Mouse (Mus musculus) testis, postnatal 14 days (tissue): ENCODE data around the gene Sacs.
"Not testable (repeated sequence)": the region's sequence is repeated elsewhere in the genome, so short reads cannot be mapped to it uniquely, and the experiment has no call there.

ENCODE experiments used
- DNase-seq: peaks from one replicate; pipeline ENCODE4 v3.0.0; 2021; ENCODE audit warnings: low spot score

Sacs gene

DNA sequence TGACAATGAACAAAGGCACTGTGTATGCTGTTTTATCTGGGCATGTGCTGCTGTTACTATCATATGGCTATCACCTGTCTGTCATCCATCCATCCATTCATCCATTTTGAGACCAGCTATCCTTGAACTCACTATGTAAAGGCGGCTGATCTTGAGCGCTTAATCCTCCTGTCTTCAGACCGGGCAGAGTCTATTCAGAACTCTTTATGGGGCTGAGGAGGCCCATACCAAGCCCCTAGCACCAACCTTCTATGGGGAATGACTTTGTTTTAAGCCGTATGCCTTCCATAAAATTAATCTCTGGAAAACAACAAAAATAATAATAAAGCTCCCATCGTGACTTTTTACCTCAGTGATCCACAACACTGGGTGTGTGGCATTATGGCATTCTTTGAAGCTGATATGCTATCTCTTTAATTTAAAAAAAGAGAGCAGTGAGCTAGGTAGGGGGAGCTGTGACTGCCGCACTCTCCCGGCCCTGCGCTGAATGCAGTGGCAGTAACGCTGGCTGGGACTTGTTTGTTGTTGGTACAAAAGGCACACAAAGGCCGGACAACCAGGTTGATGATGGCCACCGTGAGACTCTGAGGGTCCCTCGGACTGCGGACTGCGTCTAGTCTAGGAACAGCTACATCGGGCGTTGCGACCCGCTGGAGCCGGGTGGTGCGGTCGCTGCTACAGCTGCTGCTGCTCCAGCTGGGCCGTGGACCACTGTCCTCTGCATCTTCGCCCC is at the start of gene Sacs:
Sacs (plus strand) TSS at position 464 of the 733 bp plus-strand sequence.
- no peak for DNase-seq

DNA sequence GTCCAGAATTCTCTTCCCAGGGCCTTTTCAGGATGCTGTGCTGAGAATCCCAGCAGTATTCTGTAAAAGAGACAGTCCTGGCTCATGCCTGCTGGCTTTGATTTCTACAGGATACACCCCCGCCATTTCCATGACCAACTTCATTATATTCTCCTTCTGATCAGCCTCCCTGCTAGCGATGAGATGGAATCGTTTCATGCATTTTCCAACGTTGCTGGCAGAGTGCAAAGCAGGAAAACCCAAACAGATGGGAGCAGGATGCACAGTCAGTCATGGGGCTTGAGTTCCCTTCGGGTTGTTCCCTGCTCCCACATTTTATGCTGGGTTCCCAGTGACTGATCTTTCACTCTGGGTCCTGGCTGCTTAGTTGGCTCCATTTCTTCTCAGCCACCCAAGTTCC is 47.3 kb upstream of the Sacs start:
- no peak for DNase-seq

DNA sequence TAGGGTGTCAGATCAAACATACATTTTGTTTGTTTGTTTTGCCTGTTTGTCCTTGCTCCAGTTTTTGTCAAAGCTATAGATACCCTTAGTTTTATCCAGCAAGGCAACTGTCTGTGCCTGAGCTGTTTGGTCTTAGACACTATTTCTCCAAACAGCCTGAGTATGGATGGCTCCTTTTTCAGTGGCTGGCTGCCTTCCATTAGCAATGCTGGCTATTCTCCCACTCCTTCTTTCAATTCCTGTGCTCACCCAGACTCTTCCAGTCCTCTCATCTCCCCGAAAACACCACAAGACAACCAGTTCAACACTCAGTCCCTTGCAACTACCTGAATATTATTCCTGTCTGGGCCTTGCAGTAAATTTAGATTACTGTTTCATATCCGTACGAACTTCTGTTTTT is 46.2 kb upstream of the Sacs start:
- DNase-seq, result no peak

DNA sequence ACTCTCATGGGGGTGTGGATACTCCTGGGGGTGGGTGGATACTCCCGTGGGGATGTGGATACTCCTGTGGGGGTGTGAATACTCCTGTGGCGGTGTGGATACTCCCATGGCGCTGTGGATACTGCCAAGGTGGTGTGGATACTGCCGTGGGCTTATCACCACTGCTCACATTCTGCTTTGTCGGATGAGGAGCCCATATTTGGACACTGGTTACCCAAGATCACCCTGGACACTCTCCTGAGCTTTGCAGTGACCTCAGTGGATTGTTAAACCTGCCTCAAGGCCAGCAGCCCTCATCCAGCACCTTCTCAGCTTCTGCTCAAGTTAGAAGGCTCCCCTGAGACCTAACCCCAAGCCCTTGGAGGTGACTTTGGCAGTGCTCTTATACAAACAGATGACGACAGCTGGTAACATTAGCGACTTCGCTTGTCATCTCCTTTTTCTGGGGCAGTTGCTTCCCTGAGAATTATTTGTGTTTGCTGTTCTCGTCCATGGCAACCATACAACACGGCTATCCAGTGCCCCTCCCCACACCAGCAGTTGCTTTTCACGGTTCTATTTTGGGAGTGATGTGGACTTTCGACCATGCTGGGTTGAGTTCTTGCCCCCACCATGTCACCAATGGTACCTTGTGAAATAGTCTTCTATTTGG is 40.2 kb upstream of the Sacs start:
- DNase-seq, result no peak

DNA sequence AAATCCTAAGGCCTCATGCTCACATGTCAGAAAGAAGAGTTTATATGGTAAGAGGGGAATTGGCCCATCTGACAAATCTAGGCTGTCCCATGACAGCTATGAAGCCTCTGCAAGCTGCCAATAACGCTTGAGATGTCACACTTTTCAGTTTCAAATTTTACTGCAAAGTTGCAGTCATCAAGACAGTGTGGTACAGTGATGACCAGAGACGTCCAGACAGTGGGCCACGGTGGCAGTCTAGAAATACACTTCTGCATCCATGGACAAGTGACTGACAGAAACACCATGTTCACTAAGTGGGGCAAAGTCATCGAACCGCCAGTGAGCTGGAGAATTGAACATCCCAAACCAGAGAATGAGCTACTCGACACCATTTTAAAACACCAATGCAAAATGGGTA is 37.5 kb upstream of the Sacs start:
- DNase-seq, result no peak

DNA sequence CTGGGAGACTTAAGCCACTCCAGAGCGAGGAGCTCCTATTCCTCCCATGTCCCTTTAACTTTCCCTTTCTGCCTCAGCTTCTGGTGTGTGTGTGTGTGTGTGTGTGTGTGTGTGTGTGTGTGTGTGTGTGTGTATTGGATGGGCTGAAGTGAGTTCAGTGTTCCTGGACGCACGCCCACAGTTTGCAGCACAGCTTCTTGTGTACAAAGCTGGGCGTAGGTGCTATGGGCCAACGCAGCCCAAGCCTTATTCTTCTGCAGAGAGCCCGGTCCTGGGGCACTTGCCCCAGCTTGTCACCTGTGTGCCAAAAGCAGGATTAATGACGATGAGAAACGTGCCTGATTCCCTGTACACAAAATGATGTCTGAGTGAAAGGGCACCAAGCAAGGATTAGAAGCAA is 31.9 kb upstream of the Sacs start:
- DNase-seq, result no peak

DNA sequence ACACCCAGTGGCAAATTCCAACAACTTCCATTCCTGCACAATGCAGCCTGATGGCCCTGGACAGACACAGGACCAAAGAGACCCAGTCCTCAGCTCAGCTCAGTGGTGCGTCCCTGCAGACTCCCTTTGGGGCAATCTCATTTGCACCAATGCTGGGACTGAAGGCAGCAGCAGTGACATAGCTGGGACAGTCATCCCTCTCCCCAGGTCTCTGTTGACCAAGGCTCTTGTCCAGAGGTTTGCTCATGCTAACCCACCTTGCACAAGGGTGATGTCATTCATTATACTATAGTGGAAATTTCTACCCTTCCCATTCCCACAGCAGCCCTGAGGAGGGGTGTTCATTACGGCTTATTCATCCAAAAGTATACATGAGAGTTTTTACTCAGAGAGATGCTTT is 29.6 kb upstream of the Sacs start:
- DNase-seq, result no peak

DNA sequence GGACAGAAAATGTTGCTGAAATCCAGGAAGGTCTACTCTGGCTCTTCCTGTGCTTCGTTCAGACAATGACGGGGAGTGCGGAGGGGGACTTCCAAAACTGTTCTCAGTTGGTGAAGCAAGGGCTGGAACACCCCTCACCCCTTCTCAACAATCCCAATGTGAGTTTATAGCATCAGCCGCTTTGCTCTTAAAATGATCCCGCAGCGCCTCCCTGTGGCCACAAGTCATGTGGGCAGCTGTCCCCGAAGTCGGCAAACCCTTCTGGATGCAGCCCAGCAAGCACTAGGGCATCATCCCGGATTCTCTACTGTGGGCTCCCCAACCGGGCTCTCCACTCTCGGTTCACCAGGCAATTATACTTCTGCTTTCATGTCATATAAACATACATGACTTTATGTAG is 25.9 kb upstream of the Sacs start:
- DNase-seq, result peak; percentile 68

DNA sequence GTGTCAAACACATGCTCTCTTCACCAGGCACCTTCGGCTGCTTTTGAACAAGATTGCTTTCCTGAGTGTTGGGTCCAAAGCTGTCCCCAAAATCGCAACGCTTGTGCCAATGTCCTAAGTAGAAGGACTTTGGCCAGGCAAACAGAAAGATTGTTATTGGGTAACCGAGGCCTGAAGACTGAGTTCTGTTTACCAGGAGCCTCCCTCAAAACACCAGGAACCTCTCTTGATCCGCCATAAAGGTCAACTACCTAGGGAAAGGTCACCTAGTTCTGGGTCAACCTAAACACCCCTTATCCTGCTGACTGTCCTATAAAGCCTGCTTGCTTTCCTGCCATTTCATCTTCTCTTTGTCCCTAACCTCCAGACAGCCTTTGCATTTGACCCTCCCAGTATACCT is 13.5 kb upstream of the Sacs start:
- DNase-seq, result no peak

DNA sequence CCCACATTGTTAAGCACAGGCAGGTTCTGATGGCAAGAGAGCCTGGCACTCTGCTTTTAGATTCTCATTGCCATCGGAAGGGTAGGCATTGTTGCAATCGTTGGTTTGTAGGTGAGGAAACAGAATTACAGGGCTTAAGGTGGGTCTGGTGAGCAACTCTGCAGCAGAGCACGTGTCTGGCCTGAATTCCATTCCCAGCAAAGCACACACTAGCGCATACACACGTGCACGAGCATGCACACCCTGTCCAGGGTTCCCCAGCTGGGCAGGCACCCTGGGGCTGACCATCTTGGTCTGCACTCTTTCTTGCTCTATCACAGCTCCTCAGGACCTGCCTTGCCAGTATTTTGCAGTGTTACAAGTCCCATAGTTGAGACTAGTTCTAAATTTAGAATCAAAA is 13.1 kb upstream of the Sacs start:
- DNase-seq, result no peak

DNA sequence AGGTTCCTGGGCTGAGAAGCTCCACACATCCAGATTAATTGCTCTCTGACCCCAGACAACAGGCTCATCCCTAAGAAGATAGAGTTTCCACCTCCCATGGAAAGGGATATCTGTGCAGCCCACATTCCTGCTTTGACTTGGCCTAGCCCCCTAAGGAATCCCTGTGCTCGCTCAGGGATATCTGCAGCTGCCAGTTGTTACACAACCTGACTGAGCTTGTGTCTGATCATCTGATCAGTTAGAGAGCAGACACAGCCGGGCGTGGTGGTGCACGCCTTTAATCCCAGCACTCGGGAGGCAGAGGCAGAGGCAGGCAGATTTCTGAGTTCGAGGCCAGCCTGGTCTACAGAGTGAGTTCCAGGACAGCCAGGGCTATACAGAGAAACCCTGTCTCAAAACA is 10.9 kb upstream of the Sacs start:
- not testable (repeated sequence) for DNase-seq

DNA sequence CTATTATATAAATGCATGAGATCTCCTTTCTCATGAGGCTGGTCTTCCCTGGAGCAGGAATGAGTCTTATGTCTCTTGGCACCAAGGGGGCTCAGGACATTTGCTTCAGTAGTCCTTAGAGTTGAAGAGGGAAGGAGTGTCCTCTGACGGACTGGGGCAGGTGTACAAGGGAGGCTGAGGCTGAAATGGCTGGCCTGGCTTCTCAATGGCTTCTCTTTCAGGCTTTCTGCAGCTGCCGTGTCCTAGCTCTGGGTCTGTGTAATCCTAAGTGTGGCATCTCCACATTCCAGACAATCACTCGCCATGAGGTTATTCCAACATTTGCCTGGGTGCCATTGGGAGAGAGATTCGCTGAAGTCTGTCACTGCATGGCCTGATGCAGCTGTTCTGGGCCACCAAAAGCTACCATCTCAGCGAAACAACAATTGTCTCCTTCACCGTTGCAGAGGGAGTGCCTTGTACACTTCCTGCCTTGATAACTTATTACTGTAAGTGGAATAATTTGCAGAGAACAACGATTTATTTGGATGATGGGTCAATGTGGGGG is 9.2 kb upstream of the Sacs start:
- no peak for DNase-seq

DNA sequence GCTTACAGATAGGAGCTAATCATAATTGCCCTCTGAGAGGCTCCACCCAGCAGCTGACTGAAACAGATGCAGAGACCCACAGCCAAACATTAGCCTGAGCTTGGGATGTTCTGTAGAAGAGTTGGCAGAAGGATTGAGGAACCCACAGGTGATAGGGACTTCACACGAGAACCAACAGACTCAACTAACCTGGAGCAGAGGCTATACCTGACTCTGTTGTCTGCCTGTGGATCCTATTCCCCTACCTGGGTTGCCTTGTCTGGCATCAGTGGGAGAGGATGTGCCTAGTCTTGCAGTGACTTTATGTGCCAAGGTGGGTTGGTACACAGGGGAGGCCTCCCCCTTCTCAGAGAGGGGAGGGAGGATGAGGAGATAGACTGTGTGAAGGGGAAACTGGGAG is 5.7 kb upstream of the Sacs start:
- DNase-seq, result no peak

DNA sequence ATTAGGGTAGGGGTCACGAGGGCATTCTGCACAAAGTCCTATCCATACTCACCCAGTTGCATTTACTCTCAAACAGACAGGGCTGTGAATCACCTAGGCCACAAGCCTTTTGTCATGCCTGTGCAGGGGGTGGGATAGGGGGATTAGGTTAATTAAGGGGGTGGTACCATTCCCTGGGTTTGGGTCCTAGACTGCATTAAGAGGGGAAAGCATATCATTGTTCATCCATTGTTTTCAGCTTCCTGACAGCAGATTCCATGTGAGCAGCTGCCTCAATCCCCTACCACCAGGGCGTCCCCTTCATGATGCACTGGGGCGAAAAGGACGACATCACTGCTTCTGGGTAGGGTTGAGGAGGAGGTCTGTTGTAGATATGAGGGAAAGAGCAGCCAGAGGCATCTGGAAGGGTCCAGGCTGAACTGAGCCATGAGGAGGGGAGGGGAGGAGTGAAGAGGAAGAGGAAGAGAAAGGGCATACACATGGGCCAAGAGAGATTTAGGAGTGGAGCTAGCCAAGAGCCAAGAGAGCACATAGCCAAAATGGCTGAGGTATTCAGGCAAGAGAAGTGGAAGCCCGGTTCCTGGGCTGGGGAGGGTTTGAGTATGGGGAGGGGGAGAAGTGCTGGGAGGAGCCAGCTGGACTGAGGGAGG is 3.8 kb upstream of the Sacs start:
- no peak for DNase-seq

DNA sequence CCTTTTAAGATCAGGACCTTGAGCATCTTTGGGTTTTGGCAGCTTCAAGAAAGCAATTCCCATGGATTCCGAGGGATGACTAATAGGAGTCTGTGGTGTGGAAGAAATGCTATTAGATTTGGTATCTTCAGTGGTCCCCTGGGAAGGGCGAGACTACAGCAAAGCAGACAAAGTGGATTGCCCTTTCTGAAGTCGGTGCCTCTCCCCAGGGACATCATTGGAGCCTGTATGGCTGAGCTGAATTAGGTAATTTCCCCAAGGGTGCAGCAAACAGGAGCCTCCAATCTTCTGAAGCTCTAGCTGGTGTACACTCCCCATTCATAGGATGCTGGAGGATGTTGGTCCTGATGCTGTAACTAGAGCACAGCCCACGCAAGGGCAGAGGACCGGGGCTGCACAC is 847 bp upstream of the Sacs start:
- DNase-seq, result no peak

DNA sequence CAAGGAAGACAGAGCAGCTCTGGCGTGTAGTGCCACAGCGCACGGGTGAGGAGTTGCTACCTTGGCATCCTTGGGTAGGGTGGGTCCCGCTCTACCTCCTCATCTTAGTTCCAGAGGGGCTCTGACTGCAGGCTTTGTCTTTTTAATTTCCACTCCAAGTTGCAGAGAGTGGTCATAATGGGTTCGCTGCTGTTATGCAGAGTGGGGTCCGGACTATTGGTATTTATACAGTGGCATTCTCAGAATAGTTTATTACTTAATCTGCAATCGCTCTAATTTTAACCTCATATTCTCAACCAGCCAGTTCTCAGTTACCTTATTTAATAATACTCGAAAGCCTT is 440 bp downstream of the Sacs start:
- DNase-seq, result no peak

DNA sequence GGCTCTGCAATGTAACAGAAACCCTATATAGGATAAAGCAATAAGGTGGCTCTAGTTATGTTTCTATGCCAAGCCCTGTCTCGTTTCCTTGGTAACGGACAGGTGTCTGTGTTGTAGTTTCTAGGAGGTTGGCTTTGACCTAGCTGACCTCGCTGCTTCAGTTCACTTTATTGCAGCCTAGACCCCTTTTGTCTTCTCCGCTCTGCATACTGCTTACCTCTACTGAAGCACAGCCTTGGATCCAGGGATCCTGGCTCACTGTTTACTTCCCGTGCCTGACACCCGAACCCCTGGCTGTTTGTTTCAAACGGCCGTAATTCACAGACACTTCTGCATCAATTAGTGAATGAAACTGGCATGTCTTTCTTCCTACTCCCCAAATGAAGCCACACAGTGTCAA is 5.1 kb downstream of the Sacs start:
- no peak for DNase-seq

DNA sequence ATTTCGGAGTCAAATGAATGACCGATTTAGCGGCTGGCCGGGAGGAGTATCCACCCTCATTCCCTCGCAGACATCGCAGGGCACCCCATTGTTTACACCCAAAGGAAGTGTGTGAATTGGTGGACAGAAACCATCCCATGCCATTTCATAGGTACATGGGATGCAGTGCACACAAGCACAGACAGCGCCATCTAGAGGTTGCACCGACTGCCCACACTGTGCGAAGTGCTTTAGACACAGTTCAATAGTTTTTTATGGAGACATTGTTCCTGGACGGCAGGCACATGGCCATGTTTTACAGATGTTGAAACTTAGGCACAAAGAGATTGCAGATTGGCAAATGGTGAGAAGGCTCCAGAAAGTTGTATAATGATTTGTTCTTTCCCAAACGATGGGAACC is 5.6 kb downstream of the Sacs start:
- peak; percentile 35 for DNase-seq

DNA sequence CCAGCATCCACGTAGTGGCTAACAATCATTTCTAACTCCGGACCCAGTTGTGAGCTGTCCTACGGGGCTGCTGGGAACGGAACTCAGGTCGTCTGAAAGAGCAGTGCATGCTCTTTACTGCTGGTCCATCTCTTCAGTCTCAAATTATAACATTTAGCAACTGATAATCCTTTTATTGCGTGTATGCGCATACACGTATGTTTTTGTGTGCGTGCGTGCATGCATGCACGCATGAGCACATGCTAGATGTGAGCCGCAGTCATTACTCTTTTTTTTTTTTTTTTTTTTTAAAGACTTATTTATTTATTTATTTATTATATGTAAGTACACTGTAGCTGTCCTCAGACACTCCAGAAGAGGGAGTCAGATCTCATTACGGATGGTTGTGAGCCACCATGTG is 12.2 kb downstream of the Sacs start:
- DNase-seq, result not testable (repeated sequence)

DNA sequence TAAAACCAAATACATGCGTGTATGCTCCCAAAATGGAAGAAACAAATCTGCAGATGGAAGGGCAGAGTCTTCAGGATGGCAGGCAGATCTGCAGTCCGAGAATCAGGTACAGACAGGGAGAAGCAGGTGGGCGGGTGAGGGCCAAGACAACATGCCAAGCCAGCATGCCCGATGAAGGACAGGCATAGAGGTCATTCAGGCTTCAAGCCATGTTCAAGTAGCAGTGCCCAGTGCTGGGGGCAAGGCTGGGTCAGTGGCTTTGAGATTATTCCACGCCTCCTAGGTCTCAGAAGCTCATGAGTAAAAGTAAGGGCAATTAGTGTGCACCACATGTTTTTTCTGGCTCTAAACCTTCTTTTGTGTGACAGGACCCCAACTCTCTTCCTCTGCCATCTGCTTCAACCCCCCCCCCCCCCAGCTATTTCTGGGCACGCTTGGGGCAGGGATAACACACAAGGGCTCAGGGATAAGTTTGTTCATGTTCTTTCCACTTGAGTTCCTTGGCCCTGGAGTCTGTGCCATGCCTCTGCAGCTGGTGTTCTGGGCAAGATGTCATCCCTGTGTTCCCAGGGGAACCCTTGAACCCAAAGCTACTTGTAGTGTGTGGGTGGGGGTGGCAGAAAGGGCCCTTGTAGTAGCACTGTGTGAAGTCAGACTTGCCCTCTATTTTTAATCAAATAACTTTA is 16.8 kb downstream of the Sacs start:
- DNase-seq, result no peak

DNA sequence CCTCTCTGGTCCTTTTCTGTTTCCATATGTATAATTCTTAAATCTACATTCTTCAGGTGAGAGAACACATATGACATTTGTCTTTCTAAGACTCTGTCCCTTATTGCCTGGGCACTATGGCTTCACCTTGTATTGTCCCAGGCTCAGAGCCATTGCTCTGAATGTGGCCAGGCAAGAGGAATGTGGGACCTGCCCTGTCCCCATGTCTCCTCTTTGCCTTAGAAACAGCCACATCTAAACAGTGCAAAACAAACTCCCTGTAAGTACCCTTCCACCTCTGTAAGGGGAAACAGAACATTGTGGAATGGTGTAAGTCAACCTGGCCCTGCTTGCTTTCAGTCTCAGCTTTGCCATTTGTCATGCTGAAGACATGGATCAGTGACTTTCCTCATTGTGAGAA is 17.4 kb downstream of the Sacs start:
- no peak for DNase-seq

DNA sequence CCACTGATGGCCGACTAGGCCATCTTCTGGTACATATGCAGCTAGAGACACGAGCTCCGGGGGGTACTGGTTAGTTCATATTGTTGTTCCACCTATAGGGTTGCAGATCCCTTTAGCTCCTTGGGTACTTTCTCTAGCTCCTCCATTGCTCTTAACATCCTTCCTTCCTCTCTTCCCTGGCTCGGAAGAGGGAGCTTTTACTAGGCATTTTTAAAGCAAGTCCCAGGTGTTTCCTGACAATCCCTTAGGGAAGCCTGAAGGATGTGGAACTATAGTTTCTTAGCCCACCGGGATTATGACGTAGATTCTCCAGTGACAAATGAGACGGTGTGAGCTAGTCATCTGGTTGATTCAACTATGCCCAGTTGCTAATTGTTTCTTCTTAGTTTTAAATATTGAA is 19.2 kb downstream of the Sacs start:
- DNase-seq, result not testable (repeated sequence)

DNA sequence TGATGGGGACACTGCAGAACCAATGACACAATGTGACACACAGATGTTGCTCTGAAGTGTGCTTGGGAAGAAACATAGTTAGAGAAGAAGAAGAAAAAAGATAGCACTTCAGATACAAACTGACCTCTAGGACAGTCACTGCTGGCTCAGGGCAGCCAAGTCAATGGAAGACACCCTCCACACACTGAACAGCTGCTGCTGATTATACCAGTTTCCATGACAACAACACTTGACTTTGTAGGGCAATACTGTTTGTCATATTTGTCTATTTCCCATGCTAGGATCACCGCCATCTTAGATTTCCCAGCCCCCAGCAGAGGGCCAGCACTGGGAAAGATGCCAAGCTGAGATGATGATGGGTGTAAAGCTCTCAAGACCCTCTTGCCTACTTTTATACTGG is 22.7 kb downstream of the Sacs start:
- DNase-seq, result no peak
